Mouse (Mus musculus) heart, adult 2 months (tissue): Measurements from ENCODE around the gene 4932414N04Rik.

Source experiments
- CTCF ChIP-seq: fragments of 200-600 bp; IDR thresholded peaks from 2 replicates; pipeline ENCODE4 v1.8.1; 2022; ENCODE audit warnings: antibody characterized with exemption, mild to moderate bottlenecking, moderate library complexity
- EP300 ChIP-seq: fragments of 200-500 bp; IDR thresholded peaks from 2 replicates; pipeline ENCODE4 v1.6.1; 2011; ENCODE audit warnings: low read depth, low read length, control low read depth; ENCODE audit not compliant: insufficient read depth
- POLR2A ChIP-seq: fragments of 200-500 bp; IDR thresholded peaks from 2 replicates; pipeline ENCODE4 v1.6.1; 2011; ENCODE audit warnings: mild to moderate bottlenecking, low read depth, low read length, control low read depth; ENCODE audit not compliant: insufficient read depth

GRCm38 (mm10) chr2:68744599-68744998 lies 88.3 kb downstream of the 4932414N04Rik start:
- peak; percentile 55 for TF ChIP-seq CTCF
- no peak for TF ChIP-seq POLR2A
- no peak for TF ChIP-seq EP300
